Mouse (Mus musculus) T-helper 17 cell (primary cell): ENCODE data around the gene Wdr20.

Source experiments
- in situ Hi-C, 2 experiments: fragments of 300-600 bp; cut with MboI, MseI; formaldehyde crosslinking; loops; 1 replicate in 1 of 2; 2 replicates in 1 of 2; pipeline ENCODE4 v1.15.1; 2025; ENCODE audit warnings: high pct_unique_total_duplicates in 2 of 2

Wdr20 gene

DNA sequence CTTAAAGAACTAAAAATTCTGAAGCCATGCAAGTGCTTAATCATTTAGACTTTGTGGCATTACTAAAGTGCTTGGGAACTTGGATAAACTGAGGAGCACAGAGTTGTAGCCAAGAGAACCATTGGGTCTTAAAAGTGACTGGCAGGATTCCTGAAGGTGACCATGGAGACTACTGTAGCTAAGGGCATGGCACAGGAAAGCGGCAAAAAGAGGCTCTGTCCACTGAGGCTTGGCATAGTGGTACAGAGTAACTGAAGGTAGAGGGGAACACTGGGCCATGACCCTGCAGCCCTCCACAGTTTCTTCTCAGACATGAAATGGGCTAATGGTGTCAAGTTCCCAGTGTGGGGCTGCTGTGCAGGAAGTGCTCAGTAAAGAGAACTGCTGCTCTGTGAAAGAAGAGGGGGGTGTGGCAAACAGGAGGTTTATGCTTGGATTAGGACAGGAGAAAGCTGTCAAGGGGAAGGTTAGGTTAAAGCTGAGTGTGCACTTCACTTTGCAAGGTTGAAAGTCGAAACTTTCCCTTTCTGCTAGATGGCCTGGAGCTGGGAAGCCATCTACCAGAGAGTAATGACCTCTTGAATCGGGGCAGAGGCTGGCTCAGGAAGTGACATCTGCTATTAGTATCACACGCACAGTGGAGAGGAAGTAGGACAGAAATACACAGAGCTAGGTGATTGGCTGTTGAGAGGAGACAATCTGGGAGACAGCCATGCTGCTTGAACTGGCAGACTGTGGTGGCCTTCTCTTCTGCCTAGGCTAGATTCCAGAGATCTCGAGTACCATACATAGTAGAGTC lies 38.1 kb downstream of the Wdr20 start:
- in situ Hi-C loops: loop anchor here in 1 of 2 experiments (10.0 kb wide), 1 partner anchor 61 kb away; no protein-coding TSS in a partner anchor

DNA sequence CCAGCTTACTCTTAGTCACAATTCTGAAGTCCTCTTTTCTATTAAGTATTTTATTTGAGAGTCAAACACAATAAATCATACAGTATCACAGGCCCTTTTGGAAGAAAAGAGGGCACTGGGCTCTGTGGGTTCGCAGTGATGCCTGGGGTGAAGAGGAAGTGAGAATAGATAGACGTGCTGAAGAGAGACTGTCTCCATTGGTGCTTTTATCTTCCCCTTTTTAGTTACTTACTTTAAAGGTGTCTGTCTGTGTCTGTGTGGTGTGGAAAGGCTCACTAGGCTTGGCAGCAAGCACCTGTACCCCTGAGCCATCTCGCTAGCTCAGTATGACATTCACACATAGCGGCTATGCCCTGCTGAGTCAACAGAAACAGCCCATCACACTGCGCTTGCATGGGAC lies 40.1 kb downstream of the Wdr20 start:
- in situ Hi-C loops: loop anchor here in 1 of 2 experiments (10.0 kb wide), 1 partner anchor 63 kb away; no protein-coding TSS in a partner anchor

DNA sequence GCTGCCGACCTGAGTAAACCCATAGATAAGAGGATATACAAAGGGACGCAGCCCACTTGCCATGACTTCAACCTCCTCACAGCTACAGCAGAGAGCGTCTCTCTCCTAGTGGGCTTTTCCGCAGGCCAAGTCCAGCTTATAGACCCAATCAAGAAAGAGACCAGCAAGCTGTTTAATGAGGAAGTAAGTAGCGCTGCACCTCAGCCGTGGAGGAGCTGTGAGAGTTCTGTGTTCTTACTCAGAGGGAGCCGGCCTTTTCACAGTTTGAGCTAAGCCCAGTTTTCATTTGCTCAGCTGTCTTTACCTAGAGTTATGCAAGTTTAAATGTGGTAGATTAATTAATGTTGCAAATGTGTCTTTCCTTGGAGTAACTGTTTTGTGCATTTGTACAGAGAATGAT lies 41.6 kb downstream of the Wdr20 start:
- in situ Hi-C loops: loop anchor here in 1 of 2 experiments (10.0 kb wide), 1 partner anchor 64 kb away; no protein-coding TSS in a partner anchor

DNA sequence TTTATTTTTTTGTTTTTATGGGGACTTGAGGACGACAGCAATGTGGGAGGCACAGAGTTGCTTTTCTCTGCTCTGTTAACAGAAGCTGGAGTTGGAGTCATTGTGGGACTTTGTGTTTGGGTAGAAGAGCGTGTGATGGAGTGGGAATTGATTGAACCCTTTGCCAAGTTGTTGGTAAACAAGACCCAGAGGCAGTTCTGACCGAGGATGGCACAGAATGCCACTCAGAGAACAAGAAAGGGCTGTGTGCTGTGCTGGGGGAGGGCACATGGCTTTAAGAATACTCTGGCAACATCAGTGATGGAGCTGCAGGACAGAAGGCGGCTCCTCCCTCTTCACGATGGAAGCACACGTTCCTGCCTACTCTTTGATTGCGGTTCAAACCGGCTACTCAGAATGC lies 43.4 kb downstream of the Wdr20 start:
- in situ Hi-C loops: no loop called here

DNA sequence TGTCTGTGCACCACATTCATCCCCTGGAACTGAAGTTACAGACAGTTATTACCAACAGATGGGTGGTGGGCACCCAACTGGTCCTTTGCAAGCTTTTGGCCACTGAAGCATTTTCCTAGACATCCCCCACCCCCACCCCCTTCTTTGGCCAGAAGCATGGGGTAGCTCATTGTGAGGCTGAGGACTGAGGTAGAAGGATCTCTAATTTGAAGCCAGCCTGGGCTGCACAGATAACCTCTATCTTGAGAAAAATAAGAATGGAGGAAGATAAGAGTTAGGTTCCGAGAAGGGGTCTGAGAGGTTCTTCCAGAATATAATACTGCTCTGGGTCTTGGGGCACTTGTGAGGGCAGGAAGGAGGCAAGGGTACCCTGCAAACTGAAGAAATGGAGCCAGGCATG lies 44.5 kb downstream of the Wdr20 start:
- in situ Hi-C loops: no loop called here

DNA sequence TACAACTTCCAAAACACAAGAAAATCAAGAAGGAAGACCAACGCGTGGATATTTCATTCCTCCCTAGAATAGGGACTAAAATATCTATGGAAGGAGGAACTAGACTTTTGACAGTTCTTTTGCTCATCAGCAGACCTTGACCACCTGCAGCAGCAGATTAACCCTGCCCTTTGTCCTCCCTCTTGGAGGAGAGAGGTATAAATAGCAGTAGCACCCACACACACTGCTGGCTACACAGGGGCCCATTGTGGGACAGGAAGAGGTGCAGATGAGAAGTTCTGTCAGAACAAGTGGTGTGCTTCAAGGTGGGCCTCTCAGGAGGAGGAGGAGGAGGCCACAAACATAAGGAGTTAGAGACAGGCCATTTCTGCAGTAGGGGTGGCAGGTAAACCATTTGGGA lies 46.5 kb downstream of the Wdr20 start:
- in situ Hi-C loops: no loop called here

DNA sequence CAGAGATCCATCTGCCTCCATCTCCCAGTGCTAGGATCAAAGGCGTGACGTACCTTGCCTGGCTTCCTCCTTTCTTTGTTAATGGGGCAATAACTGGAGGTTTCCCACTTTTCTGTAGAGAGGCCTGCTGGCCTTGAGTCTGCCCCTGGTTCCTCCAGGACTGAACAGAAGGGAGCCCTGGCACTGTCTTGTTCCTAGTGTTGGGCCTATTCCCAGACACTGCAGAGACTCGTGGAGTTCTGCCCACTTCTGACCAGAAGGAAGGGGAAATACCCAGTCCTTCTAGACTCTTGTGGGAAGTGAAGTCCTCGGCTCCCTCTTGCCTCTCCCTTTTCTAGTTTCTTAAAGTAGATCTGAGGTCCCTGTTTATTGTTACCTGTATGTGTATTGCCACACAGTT lies 48.5 kb downstream of the Wdr20 start:
- in situ Hi-C loops: loop anchor here (5.0 kb wide), 2 partner anchors 44 to 74 kb away; no protein-coding TSS in a partner anchor

DNA sequence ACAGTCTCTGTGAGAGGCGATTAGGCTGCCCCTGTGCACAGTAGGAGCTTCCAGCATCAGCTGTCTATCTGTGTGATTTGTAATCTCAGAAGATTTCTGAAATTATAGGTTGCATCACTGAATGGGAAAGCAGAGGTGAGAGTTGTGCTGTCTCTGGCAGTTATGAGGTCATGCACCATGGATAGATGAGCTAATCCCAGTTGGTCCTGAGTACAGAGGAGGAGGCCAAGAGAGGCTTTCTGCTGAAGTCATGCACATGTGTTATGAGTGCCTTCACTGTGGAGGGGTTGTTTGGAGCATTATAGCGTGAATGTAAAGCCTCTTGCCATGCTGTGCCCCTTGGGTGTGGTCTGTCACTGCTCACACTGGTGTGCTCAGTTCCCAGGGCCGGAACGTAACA lies 52.8 kb downstream of the Wdr20 start:
- in situ Hi-C loops: no loop called here

DNA sequence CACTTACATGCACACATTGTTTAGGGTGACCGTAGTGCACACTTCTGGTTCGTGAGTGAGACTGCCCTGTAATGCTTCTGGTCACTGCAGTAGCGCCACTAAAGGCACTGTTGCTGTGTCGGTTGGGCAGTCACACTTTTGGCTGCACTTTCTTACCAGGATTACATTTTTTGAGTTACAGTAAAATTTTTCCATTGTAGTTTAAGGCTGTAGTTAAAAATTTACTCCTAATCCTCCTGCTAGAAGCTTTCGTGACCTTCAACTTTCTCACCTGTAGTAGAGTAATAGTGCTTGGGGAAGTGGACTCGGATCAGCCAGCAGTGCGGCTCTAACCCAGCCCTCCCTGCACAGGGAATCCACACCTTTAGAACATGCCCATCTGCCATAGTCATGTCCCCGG lies 53.3 kb downstream of the Wdr20 start:
- in situ Hi-C loops: no loop called here

DNA sequence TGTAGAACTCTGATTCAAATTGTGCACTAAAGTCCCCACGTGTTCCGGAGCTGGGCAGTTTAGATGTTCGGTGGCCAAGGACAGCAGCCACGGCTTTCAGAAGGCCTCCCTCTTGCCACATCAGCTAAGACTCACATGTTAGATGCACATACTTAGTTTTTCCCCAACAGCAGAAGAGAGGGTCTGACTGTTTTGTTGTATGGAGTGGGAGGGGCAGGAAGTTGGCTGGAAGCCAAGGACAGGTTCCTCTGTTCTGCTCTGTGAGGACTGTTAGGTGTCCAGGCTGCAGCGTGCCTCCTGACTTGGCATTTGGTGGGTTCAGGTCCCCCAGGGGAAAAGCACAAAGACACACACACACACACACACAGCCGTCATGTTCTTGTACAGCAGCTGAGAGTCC lies 57.3 kb downstream of the Wdr20 start:
- in situ Hi-C loops: no loop called here

DNA sequence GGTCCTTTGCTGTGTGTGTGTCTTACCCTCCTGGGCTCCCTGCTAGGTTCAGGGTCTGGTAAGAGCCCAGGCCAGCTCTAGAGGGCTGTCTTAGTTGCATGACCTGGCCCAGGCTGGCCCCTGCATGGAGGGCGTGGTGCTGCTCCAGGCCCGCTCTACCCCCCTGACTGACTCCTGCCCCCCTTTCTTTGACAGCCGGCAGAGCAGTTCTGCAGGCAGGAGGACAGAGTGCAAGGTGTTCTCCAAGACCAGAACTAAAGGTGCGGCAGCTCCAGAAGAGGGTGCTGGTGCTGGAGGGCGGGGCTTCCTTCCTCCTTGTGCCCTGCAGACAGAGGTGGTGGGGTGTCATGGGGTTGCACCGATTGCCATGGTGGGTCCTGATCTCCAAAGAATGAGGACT lies 59.0 kb downstream of the Wdr20 start:
- in situ Hi-C loops: no loop called here

DNA sequence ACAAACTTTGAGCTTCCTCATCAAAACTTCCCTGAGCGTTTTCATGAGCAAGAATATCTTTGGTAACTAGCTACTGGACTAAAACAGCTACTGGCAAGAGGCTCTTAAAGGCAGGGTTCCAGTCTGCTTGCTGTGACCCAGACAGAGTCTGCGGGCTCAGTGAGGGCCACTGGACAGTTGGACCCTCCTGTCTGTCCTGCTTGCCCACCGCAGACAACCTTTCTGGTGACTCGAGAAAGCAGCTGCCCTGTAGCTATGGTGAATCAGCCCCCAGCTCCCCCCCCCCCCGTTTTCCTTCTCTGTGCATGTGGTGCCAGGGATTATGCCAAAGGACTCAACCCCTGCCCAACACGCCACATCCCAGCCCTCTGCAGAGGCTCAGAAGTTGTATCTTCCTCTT lies 59.5 kb downstream of the Wdr20 start:
- in situ Hi-C loops: no loop called here

DNA sequence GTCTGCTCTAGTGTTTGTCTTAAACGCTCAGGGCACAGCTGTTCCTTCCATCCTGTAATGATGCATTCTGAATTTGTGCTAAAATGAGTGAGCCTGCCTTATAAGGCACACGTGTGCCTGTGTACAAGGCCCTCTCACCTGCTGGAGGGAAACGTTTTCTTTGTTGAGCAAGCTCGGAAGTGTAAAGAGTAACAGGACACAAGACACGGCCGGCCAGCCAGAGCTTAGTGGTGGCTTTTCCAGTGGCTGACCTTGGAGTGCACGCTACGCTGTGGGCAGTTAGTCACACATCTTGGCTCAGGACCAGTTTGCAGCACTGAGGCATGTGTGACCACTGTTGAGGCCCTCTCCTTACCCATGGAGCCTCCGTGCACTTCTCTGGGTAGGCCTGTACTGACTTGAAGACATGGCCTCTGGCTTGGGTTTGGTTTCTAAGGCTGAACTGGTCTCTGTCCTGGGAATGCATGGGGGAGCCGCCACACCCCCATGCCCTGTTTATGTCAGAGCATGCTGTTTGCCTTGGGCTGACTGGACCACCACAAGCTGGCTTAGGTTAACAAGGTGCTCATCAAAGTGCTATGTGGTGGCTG lies 60.2 kb downstream of the Wdr20 start:
- in situ Hi-C loops: no loop called here

DNA sequence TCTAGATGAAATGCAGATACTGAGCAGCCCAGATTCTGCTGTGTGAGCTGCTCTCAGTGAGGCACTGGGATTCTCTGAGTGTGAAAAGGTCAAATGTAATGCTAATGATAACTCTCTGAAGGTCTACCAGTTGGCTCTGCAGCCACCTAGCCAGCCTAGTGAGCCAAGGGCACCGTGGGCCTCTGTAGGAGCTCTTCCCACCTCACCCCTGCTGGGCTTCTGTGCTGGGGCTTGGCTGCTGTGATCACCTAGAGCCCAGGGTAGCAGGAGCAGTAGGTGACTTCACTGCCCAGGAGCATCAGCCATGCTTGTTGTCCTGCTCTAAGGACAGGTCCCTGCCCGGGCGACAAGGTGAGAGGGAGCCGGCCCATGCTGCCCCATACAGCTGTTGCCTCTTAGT lies 61.5 kb downstream of the Wdr20 start:
- in situ Hi-C loops: no loop called here

DNA sequence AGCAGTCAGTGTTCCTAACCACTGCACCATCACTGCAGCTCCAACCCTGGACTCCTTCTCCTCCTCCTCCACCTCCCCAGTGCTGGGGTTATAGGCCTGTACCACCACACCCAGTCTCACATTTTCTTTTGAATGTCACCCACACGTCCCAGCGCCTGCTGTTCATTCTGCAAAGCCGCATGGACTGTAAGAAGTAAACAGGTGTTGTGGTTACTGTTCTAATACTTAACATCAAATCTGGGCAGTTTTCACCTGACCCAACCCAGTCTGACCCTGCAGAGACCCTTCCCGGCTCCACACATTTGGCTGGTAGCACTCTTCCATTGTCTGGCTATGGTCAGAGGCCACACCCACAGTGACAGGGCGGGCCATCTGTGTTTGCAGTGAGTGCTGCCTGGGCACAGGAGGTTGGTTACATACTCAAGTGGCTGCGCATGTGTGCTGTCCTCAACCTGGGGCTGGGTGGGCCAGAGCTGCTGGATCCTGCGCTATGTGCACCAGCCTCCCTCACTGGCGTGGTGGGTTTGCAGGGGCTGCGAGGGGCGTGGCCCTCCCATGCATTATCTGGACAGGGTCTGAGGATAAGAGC lies 64.2 kb downstream of the Wdr20 start:
- in situ Hi-C loops: loop anchor here in 1 of 2 experiments (25.0 kb wide), 1 partner anchor 1040 kb away; no protein-coding TSS in a partner anchor

DNA sequence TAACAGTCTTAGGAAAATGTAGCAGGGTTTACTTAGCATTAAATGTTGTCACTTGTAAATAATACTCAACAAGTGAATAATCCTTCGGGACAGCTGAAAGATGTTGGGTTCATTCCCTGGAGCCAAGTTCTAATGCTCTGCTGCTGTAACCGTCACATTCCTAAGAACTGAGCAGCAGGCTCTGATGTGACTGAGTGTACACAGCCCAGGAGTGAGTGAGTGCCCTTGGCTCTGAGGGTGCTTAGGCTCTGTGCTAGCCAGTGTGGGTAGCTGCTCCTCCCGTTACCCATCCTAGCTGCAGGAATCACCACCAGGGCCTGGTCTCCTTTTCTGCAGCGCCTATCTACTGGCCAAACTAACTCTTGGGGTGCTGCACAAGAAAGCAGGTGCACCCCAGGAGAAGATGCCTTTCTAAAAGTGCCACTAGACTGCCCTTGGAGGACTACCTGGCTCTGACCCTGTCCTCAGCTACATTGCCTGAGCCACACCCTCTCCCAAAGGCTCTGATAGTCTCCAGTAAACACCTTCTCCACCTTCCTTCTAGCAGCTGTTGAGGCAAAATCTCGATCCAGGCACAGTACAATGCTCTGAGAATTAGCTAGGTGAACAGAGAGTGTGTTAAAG lies 65.0 kb downstream of the Wdr20 start:
- in situ Hi-C loops: loop anchor here in 1 of 2 experiments (25.0 kb wide), 1 partner anchor 1040 kb away; no protein-coding TSS in a partner anchor

DNA sequence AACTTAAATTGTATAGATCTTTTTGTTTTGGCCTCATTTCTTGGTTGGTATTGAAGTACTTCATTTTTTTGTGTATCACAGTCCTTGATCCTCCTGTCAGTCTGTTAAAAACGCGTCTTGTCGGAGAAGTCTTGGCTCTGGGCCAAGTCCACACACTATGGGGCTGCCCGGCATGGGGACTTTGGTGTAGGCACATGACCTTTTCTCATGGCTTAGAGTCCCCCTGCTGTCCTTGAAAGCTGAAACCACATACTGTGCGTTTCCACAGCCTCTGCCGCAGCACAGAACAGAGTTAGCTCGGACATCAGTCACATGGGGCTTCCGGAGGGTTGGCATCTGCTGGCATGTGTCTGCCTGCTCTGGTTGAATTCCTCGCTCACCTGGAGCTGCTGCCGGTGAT lies 66.5 kb downstream of the Wdr20 start:
- in situ Hi-C loops: loop anchor here in 1 of 2 experiments (25.0 kb wide), 1 partner anchor 1042 kb away; no protein-coding TSS in a partner anchor

DNA sequence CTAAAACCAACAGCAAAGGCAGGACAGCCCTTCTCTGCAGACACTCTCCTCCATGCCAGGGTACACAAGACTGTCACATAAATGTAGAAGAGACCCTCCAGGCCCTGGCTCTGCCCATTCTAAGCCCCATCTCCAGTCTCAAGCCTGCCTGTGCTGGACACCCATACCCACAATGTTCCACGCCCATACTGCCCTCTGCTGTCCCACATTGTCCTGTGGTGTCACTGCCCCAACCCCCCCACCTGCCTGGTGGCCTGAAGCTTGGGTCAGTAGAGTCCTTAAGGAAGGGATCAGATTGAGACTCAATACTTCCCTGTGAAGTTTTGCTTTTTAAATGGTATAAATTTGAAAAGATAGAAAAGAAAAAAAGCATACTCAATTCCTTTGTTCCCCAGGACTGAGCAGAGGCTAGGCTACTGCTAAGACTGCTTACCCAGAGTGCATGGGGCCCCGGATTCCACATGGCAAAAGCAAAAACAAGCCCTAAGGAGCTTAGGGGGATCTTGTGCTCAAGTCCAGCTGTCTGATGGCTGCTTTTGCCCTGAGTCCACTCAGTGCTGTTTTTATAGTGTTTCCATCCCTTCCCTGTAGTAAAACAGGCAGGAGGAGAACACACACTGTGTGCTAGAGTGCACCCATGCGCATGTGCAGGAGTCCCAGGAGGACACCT lies 68.7 kb downstream of the Wdr20 start:
- in situ Hi-C loops: loop anchor here in 1 of 2 experiments (25.0 kb wide), 1 partner anchor 1044 kb away; no protein-coding TSS in a partner anchor

DNA sequence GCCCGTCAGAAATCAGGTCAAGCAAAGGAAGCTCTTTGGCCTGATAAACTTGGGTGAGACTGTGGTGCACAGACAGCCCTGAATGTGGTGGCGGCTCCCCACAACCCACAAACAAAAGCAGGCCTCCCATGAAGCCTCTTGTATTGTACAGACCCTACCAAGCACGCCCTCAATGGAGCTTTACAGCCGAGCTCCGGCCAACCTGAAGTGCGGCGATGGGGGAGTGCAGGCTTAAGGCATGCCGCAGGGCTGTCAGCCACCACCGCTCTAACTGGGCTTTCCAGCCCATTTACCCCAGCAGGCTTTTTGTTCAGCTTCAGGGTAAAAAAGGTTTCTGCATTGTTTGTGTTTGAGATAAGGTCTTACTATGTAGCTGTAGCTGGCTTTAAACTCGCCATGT lies 70.7 kb downstream of the Wdr20 start:
- in situ Hi-C loops: loop anchor here in 1 of 2 experiments (25.0 kb wide), 1 partner anchor 1046 kb away; no protein-coding TSS in a partner anchor

DNA sequence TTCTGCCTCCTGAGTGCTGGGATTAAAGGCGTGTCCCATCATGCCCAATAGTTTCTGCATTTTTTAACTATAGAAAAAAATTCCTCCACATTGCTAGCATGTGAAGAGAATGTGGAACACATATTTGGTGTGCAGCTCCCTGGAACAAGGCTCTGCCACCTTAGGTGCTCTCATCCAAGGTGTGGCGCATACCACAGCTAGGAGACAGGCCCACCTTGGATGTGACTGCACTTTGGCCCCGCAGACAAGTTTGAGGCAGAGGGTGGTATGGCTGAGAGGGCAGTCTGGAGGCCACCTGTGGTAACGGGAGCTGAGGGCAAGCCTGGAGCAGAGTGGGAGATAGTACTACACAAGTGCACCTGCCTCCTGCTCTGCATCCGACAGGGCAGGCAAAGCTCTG lies 71.1 kb downstream of the Wdr20 start:
- in situ Hi-C loops: loop anchor here in 1 of 2 experiments (25.0 kb wide), 1 partner anchor 1047 kb away; no protein-coding TSS in a partner anchor

DNA sequence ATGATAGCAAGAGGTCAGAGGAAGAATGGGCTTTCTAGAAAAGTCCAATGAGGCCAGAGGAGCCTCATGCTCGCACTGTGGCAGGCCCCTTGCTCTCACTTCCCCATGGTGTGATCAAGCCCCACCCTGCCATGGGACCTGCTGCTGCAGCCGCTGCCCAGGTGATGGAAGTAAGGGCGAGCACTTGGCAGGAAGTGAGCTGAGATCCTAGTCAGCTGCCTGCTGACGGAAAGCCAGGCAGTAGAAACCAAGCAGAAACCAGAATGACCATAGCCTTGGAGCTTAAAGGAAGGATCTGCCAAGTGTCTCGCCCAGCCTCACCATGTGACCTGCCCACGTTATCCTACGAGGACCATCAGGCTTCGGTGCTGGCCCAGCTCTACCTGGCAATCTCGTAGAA lies 75.4 kb downstream of the Wdr20 start:
- in situ Hi-C loops: loop anchor here in 1 of 2 experiments (10.0 to 25.0 kb wide), 2 partner anchors 1051 to 1442 kb away; no protein-coding TSS in a partner anchor
